Mouse (Mus musculus) embryonic facial prominence, embryonic 15.5 days (tissue): Measurements from ENCODE around the gene Ltbp3. TPM values are rescaled to one million over a fixed set of nuclear protein-coding genes. Genes with fewer than 3 reads are reported as not detected.

Experiments used
- ATAC-seq: fragments of 200-750 bp; cut with Nextera tagmentation; 2 replicates; pipeline ENCODE4 v1.8.0; 2017; ENCODE audit warnings: low read depth, moderate TSS enrichment; ENCODE audit not compliant: insufficient number of reproducible peaks, low FRiP score, low TSS enrichment
- H3K27ac ChIP-seq: fragments of 300-500 bp; sonication (generic); replicated peaks from 2 replicates; pipeline ENCODE4 v1.5.1; 2015; ENCODE audit warnings: mild to moderate bottlenecking, inconsistent platforms
- H3K27me3 ChIP-seq: fragments of 300-500 bp; sonication (generic); 2 replicates; pipeline ENCODE4 v1.6.1; 2015; ENCODE audit warnings: inconsistent platforms
- H3K36me3 ChIP-seq: fragments of 300-500 bp; sonication (generic); 2 replicates; pipeline ENCODE4 v1.6.1; 2015; ENCODE audit warnings: mild to moderate bottlenecking, inconsistent platforms
- H3K4me1 ChIP-seq: fragments of 300-500 bp; sonication (generic); 2 replicates; pipeline ENCODE4 v1.6.1; 2015; ENCODE audit warnings: inconsistent platforms
- H3K4me2 ChIP-seq: fragments of 300-500 bp; sonication (generic); replicated peaks from 2 replicates; pipeline ENCODE4 v1.6.1; 2015; ENCODE audit warnings: mild to moderate bottlenecking, inconsistent platforms
- H3K4me3 ChIP-seq: fragments of 300-500 bp; sonication (generic); replicated peaks from 2 replicates; pipeline ENCODE4 v1.5.1; 2015; ENCODE audit warnings: mild to moderate bottlenecking, inconsistent platforms
- H3K9ac ChIP-seq: fragments of 300-500 bp; sonication (generic); 2 replicates; pipeline ENCODE4 v1.6.1; 2015; ENCODE audit warnings: inconsistent platforms
- H3K9me3 ChIP-seq: fragments of 300-500 bp; sonication (generic); replicated peaks from 2 replicates; pipeline ENCODE4 v1.6.1; 2016; ENCODE audit warnings: inconsistent platforms
- WGBS: fragments of 180-500 bp; shearing (Covaris S2); methylation state at CpG from one replicate; pipeline ENCODE4 v1.1.7; 2015; 5-methylcytosine and 5-hydroxymethylcytosine counted together
- polyA plus RNA-seq: library from polyadenylated mRNA; unstranded; fragments of >200 nt; fragmentation: Nextera tagmentation; extraction: Ambion mirVana; gene quantifications from 2 replicates; pipeline ENCODE4 v1.2.1, GENCODE M21; 2015

The Ltbp3 gene
- polyA plus RNA-seq, 1 experiment from 2014 or later, result 53.5 TPM

DNA sequence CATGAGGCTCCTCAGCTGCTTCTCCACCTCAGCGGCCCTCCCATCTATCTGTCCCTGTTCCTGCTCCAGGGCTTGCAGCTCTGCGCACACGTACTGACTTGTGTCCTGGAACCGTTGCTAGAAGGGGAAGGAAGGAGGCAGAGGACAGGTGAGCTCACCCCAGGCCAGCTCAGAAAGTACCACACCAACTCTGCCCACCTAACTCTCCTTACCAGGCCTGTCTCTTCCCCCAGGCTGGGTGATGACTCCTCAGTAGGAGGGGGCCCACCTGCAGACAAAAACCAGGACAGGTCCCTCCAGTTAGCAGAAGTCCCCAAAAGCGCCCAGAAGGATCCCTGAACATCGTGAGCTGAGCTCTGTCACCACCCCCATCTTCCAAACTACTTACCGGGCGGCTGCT lies 30.1 kb upstream of the Ltbp3 start:
- no peaks in the 10 kb centered on the region for H3K27me3 ChIP-seq
- no peak overlapping the region for H3K4me2 ChIP-seq
- H3K4me3 ChIP-seq, result no peak overlapping the region
- WGBS, result 77% methylated on average over 8 of the region's 8 CpGs
- no peaks in the 10 kb centered on the region for H3K9me3 ChIP-seq
- peaks cover 61% of the 10 kb centered on the region for H3K36me3 ChIP-seq
- H3K9ac ChIP-seq, result no peak overlapping the region
- H3K4me1 ChIP-seq, result peaks cover 24% of the 10 kb centered on the region
- ATAC-seq, result no peak
- no peak overlapping the region for H3K27ac ChIP-seq

DNA sequence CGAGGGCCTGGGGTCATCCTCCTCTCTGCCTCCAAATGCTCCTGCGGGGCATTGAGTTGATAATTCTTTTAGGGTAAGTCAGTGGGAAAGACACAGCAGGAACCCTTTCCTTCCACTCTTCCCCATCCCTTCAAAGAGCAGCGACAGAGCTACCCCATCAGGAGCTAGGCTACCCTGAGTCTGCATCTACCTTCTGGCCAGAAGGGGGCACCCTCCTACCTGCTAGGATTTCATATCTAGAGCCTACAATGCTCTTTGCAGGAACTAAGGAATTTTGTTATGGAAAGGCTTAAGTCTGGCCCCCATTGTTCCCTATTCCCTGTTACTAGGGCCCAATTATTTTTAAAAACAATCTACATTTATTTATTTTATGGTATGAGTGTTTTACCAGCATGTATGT lies 29.5 kb upstream of the Ltbp3 start:
- no peak for ATAC-seq
- no peak overlapping the region for H3K9ac ChIP-seq
- no peaks in the 10 kb centered on the region for H3K9me3 ChIP-seq
- H3K27me3 ChIP-seq, result no peaks in the 10 kb centered on the region
- peaks cover 58% of the 10 kb centered on the region for H3K36me3 ChIP-seq
- peaks cover 21% of the 10 kb centered on the region for H3K4me1 ChIP-seq
- no peak overlapping the region for H3K27ac ChIP-seq
- WGBS, result 19% methylated on average over 3 of the region's 3 CpGs
- H3K4me3 ChIP-seq, result no peak overlapping the region
- H3K4me2 ChIP-seq, result no peak overlapping the region

DNA sequence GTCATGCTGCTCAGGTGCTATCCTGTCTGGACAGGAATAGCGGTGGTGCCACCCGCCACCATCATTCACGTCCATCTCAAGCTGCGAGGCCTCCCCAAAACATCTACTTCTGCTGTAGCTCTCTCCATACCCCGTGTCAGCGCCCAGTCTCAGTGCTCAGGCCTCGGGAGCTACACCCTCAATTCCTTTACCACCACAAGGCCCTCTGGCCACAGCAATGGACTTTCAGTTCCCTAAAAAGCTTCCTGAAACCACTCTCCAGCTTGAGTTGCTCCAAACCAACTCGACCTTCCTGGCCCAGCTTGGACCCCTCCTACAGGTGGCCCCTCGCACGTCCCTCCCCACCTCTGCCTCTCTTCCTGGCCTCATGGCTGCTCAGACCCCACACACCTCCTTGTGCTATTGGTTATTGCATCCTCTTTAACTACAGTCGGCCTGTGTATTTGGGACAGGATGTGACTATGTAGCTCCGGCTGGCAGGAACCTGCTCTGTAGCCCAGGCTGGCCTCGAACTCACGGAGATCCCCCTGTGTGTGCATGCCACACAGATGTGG lies 28.7 kb upstream of the Ltbp3 start:
- 86% methylated on average over 14 of the region's 14 CpGs for WGBS
- ATAC-seq, result no peak
- Histone ChIP-seq H3K4me3 (no peak overlapping the region), H3K4me1 (peaks cover 22% of the 10 kb centered on the region), H3K27me3 (no peaks in the 10 kb centered on the region), H3K9me3 (no peaks in the 10 kb centered on the region), H3K9ac (no peak overlapping the region), H3K27ac (no peak overlapping the region), H3K4me2 (no peak overlapping the region), H3K36me3 (peaks cover 56% of the 10 kb centered on the region)

DNA sequence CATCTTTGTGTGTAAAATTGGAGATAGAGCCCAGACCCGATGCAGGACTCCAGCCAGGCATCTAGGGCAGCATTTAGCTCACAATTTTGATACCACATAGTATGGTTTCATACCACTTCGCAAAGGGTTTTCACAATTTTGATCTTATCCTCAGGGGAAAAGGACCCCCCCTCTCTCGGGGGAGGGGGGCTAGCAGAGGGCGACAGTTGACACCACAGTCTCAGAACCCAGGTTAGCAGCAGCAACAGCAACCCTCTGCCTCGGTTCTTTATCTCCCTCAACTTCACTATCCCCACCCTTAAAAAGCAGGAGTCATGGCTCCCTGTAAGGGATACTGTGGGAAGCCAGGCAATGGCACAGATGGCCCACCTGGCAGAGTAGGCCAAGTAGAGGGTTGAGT lies 27.4 kb upstream of the Ltbp3 start:
- 65% methylated on average over 5 of the region's 5 CpGs for WGBS
- H3K9me3 ChIP-seq, result no peaks in the 10 kb centered on the region
- H3K36me3 ChIP-seq, result peaks cover 53% of the 10 kb centered on the region
- H3K27me3 ChIP-seq, result no peaks in the 10 kb centered on the region
- H3K4me3 ChIP-seq, result no peak overlapping the region
- 0 out of 2 replicates have a peak, but pooled peaks have one; percentile 17 for ATAC-seq
- peak overlapping the region; percentile 63 for H3K27ac ChIP-seq
- H3K4me2 ChIP-seq, result no peak overlapping the region; the same call in 1 of the 2 replicates
- H3K9ac ChIP-seq, result no peak overlapping the region
- peaks cover 22% of the 10 kb centered on the region for H3K4me1 ChIP-seq

DNA sequence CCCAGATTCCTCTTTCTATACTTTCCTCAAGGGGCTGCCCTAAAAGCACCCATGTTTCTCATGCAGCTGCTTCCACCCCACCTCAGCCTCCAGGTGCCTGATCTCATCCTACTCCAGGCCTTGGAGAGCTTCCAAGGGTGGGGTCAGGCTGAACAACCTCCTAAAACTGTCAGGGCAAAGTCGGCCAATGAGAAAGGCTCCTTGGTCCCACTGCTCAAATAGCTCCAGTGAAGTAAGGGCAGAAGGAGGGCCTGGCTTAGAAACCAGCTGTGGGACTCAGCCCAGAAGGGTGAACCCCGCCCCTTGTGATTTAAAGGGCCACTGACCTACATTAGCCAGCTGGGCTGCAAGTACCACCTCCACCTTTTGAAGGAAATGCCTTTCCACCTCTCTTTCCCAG lies 27.0 kb upstream of the Ltbp3 start:
- H3K4me3 ChIP-seq, result no peak overlapping the region; the same call in 1 of the 2 replicates
- H3K27ac ChIP-seq, result peak overlapping the region; percentile 63
- H3K36me3 ChIP-seq, result peaks cover 53% of the 10 kb centered on the region
- H3K9ac ChIP-seq, result no peak overlapping the region
- ATAC-seq, result peak; percentile 64; the same call in 1 of the 2 replicates
- 18% methylated on average over 2 of the region's 2 CpGs for WGBS
- H3K9me3 ChIP-seq, result no peaks in the 10 kb centered on the region
- H3K4me2 ChIP-seq, result no peak overlapping the region; the same call in 1 of the 2 replicates
- peaks cover 22% of the 10 kb centered on the region for H3K4me1 ChIP-seq
- H3K27me3 ChIP-seq, result no peaks in the 10 kb centered on the region

DNA sequence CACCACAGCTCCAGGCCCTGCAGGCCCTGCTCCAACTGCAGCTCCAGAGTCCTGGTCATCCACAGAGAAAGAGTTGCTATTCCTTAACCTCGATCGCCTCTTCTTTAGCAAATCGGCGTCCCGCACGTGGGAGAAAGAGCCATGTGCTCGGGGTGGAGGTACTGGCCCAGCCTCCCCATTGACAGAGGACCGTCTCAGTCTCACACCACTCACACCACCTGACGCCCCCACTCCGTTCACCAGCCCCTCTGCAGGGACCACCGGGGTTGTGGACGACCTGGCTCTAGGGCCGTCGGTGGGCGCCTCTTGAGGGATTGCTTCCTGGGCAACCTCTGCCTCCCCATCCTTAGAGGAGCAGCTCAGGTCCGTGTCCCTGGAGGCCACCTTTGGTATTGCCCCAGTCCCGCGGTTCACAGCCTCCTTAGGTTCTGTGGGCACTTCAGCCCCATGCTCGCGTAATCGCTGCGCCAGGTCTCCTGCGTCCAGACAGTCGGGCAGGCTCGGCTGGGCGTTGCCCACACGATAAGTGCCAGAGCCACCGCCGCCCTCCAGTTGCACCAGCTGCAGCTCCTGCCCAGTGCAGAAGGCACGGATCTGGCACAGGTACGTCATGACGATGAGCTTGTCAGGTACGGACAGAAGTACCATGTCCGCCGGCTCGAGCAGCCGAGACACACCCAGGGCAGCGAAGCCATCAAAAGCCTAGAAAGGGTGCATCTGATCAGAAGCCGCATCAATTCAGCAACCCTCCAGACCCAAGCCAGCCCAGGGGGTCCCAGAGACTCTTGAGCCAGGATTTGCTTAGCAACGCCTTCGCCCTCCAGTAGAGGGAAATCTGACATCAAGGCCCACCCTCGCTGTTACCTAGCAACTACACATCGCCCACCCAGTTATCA lies 24.7 kb upstream of the Ltbp3 start:
- Histone ChIP-seq H3K4me1 (peaks cover 22% of the 10 kb centered on the region), H3K4me3 (no peak overlapping the region), H3K36me3 (peaks cover 56% of the 10 kb centered on the region), H3K4me2 (no peak overlapping the region), H3K27me3 (no peaks in the 10 kb centered on the region), H3K27ac (no peak overlapping the region), H3K9ac (0 out of 2 replicates have a peak overlapping the region, but pooled peaks have one; percentile 18), H3K9me3 (no peaks in the 10 kb centered on the region)
- 35% methylated on average over 43 of the region's 43 CpGs for WGBS
- ATAC-seq, result no peak

DNA sequence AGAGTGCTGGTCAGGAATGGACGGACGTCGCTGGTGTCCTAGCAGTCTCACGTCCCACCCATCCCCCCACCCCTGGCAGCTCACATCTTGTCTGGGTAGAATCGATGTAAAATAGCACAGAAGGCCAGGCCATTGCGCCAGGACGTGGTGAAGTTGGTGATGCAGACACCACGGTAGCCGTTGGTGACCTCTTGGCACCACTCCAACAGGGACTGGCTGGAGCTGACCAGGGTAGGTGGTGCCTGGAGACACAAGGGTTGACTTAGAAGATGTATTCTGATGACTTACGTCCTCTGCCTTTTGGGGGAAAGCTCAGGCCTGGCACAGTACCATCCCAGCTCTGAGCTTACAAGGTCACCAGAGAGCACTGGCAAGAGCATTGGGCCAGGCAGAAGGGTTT lies 23.7 kb upstream of the Ltbp3 start:
- Histone ChIP-seq H3K36me3 (peaks cover 58% of the 10 kb centered on the region), H3K27ac (no peak overlapping the region), H3K4me2 (no peak overlapping the region), H3K9ac (no peak overlapping the region), H3K9me3 (no peaks in the 10 kb centered on the region), H3K4me3 (no peak overlapping the region), H3K4me1 (peaks cover 22% of the 10 kb centered on the region), H3K27me3 (no peaks in the 10 kb centered on the region)
- ATAC-seq, result no peak
- WGBS, result 61% methylated on average over 10 of the region's 10 CpGs

DNA sequence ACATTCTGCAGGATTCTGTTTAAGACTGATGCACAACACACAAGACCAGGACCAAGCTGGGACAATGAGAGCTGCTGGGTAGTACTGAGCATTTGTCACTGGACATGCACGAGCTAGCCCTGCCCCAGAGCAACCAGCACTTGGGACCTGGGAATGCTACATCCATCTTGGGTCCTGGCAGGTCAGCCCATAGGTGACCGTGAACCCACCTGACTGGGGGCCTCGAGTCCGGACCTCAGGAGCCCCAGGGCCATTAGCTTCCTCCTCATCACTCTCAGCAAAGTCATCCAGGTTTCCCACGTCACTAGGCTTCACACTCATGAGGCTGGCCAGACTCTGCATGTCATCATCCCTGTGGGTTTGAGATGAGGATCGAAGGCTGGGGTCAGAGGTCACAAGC lies 19.5 kb upstream of the Ltbp3 start:
- H3K9me3 ChIP-seq, result no peaks in the 10 kb centered on the region
- WGBS, result 86% methylated on average over 6 of the region's 6 CpGs
- H3K4me3 ChIP-seq, result no peak overlapping the region
- H3K27ac ChIP-seq, result no peak overlapping the region
- H3K4me2 ChIP-seq, result no peak overlapping the region
- H3K36me3 ChIP-seq, result peaks cover 64% of the 10 kb centered on the region
- no peak overlapping the region for H3K9ac ChIP-seq
- H3K27me3 ChIP-seq, result no peaks in the 10 kb centered on the region
- ATAC-seq, result no peak
- peaks cover 27% of the 10 kb centered on the region for H3K4me1 ChIP-seq

DNA sequence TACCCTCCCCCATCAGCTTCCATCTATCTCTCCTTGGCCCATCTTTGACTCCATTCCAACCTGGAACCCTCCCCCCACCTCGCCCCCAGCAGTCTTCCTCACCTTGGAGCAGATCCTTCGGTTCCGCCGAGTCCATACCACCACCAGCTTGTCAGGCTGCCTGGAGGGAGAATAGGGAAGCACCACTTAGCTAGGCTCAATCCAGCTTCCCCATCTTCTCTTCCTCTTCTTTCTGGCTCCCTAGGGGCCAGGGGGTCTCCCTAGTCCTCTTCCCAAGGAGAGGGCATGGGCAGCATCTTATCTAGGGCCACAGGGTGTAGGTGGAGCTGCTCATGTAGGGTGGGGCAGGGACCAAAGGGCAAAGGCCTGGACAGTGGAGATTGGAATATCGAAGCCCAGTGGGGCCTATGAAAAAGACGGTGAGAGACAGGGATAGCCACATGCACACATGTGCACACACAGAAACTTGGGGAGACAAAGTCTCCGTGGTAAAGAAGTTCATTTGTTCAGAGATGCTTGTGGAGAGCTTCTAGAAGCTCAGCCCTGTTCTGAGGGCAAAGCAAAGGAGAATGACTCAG lies 17.8 kb upstream of the Ltbp3 start:
- Histone ChIP-seq H3K9ac (no peak overlapping the region), H3K4me2 (no peak overlapping the region), H3K27me3 (no peaks in the 10 kb centered on the region), H3K4me3 (no peak overlapping the region), H3K36me3 (peaks cover 56% of the 10 kb centered on the region), H3K4me1 (peaks cover 42% of the 10 kb centered on the region), H3K9me3 (no peaks in the 10 kb centered on the region), H3K27ac (no peak overlapping the region)
- WGBS, result 84% methylated on average over 7 of the region's 7 CpGs
- no peak for ATAC-seq

DNA sequence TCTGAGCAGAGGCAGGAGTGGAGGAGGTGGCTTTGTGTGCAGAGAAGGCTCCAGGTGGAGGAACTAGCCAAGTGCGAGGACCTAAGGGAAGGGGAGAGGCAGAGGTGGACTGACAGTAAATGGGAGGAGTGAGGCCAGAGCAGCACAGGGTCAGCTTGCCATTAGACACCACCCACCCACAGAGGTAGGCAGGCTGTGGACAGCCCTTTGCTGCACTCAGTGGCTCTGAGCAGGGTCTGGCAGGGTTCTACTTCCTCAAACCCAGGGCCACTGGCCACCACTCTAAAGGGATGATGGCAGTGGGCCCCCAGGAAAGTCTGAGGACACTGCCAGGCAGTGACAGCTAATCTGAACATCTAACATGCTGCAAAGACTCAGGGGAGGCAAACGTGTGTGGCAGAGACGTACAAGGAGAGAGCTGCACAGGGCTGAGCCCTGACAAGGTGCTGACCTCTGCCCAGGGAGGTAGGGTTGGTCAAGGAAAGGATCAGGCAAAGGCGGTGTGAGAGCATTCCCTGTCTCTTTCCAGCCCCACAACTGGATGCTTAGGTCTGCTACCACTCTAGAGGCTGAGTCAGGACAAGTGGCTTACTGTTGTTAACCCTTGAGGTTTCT lies 16.7 kb upstream of the Ltbp3 start:
- Histone ChIP-seq H3K27me3 (no peaks in the 10 kb centered on the region), H3K9ac (no peak overlapping the region), H3K27ac (no peak overlapping the region), H3K9me3 (no peaks in the 10 kb centered on the region), H3K4me3 (peak overlapping the region; percentile 72; the same call in 1 of the 2 replicates), H3K4me2 (peak overlapping the region; percentile 96), H3K4me1 (peaks cover 50% of the 10 kb centered on the region), H3K36me3 (peaks cover 47% of the 10 kb centered on the region)
- ATAC-seq, result no peak
- WGBS, result 64% methylated on average over 4 of the region's 4 CpGs

DNA sequence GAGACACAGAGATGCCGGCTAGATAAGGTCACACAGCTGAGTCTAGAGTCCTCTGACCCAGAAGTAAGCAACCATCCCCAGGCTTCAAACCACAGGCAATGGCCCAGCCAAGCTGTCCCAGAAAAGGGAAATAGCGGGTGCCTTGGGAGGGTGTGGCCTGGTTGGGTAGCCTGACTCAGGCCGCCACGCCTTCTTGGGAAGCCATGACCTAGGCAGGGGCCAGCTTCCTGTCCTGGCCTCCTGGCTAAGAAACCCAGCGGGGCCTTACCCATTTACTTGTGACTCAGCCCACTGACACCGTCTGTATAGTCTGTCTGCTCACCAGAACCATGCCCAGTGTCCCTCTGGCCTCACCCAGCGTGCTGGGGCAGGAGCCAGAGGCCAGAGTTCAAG lies 16.2 kb upstream of the Ltbp3 start:
- H3K4me1 ChIP-seq, result peaks cover 51% of the 10 kb centered on the region
- no peak for ATAC-seq
- H3K36me3 ChIP-seq, result peaks cover 42% of the 10 kb centered on the region
- H3K9ac ChIP-seq, result no peak overlapping the region
- peak overlapping the region; percentile 77 for H3K27ac ChIP-seq
- H3K4me2 ChIP-seq, result peak overlapping the region; percentile 96
- peak overlapping the region; percentile 72 for H3K4me3 ChIP-seq
- no peaks in the 10 kb centered on the region for H3K9me3 ChIP-seq
- 61% methylated on average over 7 of the region's 7 CpGs for WGBS
- no peaks in the 10 kb centered on the region for H3K27me3 ChIP-seq
